Mouse (Mus musculus) liver, embryonic 14.5 days (tissue): ENCODE results near the gene Eif2b5. TPM values are rescaled to one million over a fixed set of nuclear protein-coding genes. Genes with fewer than 3 reads are reported as not detected.

Experiments used
- ATAC-seq: fragments of 200-750 bp; cut with Nextera tagmentation; 2 replicates; pipeline ENCODE4 v1.8.0; 2017; ENCODE audit warnings: moderate number of reproducible peaks, mild to moderate bottlenecking, moderate library complexity; ENCODE audit not compliant: insufficient read depth
- DNase-seq, 3 experiments: peaks; one replicate each; pipeline ENCODE4 v3.0.0-alpha.2; 2012 to 2013; ENCODE audit warnings: low read depth in 3 of 3, low spot score in 3 of 3
- H3K27ac ChIP-seq: fragments of 300-500 bp; sonication (generic); 2 replicates; pipeline ENCODE4 v1.5.1; 2014; ENCODE audit warnings: moderate library complexity, mild to moderate bottlenecking, control low read depth, inconsistent platforms
- H3K27me3 ChIP-seq: fragments of 300-500 bp; sonication (generic); 2 replicates; pipeline ENCODE4 v1.6.1; 2014; ENCODE audit warnings: mild to moderate bottlenecking, low read length, moderate library complexity; ENCODE audit not compliant: control insufficient read depth, insufficient read depth
- H3K36me3 ChIP-seq: fragments of 300-500 bp; sonication (generic); replicated peaks from 2 replicates; pipeline ENCODE4 v1.6.1; 2014; ENCODE audit warnings: low read depth; ENCODE audit not compliant: control insufficient read depth, insufficient read depth
- H3K4me1 ChIP-seq, 2 experiments: fragments of 200-500 bp in 1 of 2; fragments of 300-500 bp in 1 of 2; sonication (generic) in 1 of 2; replicated peaks; 2 replicates each; pipeline ENCODE4 v1.6.1; 2012 to 2014; ENCODE audit warnings: antibody characterized with exemption in 1 of 2, inconsistent platforms in 1 of 2, low read length in 1 of 2; ENCODE audit not compliant: control insufficient read depth in 2 of 2, insufficient read depth in 2 of 2
- H3K4me2 ChIP-seq: fragments of 300-500 bp; sonication (generic); 2 replicates; pipeline ENCODE4 v1.6.1; 2014; ENCODE audit warnings: low read depth, mild to moderate bottlenecking, control low read depth, moderate library complexity
- H3K4me3 ChIP-seq, 2 experiments: fragments of 200-500 bp in 1 of 2; fragments of 300-500 bp in 1 of 2; sonication (generic) in 1 of 2; 2 replicates each; pipeline ENCODE4 v1.5.1; 2012 to 2014; ENCODE audit warnings: low read depth in 2 of 2, low read length in 2 of 2, mild to moderate bottlenecking in 2 of 2, control low read depth in 1 of 2, inconsistent platforms in 1 of 2, moderate library complexity in 1 of 2; ENCODE audit not compliant: insufficient read depth in 1 of 2
- H3K9ac ChIP-seq: fragments of 300-500 bp; sonication (generic); replicated peaks from 2 replicates; pipeline ENCODE4 v1.6.1; 2014; ENCODE audit warnings: mild to moderate bottlenecking, control low read depth, moderate library complexity
- H3K9me3 ChIP-seq: fragments of 300-500 bp; sonication (generic); 2 replicates; pipeline ENCODE4 v1.6.1; 2016; ENCODE audit warnings: low read length, mixed read lengths; ENCODE audit not compliant: control insufficient read depth
- CTCF ChIP-seq: IDR thresholded peaks from 2 replicates; pipeline ENCODE4 v1.5.1; 2016; ENCODE audit warnings: antibody characterized with exemption, low read depth, control low read depth
- EP300 ChIP-seq: IDR thresholded peaks from 2 replicates; pipeline ENCODE4 v1.6.1; 2016; ENCODE audit warnings: antibody characterized with exemption, low read depth
- WGBS: fragments of 180-500 bp; shearing (Covaris S2); extraction: QIAGEN DNeasy Blood & Tissue Kit; methylation state at CpG from one replicate; pipeline ENCODE4 v1.1.7; 2014; ENCODE audit not compliant: insufficient replicate concordance; 5-methylcytosine and 5-hydroxymethylcytosine counted together
- polyA plus RNA-seq, 2 experiments: library from polyadenylated mRNA; depleted of rRNA in 1 of 2; stranded (reverse) in 1 of 2; unstranded in 1 of 2; fragments of >200 nt; fragmentation: Nextera tagmentation in 1 of 2; extraction: Ambion mirVana in 1 of 2; gene quantifications; 2 replicates each; pipeline versions ENCODE4 v1.2.1 to v1.2.3; 2012 to 2014

Gene Eif2b5
- polyA plus RNA-seq, 2 experiments: 23.3 to 39.0 TPM

DNA sequence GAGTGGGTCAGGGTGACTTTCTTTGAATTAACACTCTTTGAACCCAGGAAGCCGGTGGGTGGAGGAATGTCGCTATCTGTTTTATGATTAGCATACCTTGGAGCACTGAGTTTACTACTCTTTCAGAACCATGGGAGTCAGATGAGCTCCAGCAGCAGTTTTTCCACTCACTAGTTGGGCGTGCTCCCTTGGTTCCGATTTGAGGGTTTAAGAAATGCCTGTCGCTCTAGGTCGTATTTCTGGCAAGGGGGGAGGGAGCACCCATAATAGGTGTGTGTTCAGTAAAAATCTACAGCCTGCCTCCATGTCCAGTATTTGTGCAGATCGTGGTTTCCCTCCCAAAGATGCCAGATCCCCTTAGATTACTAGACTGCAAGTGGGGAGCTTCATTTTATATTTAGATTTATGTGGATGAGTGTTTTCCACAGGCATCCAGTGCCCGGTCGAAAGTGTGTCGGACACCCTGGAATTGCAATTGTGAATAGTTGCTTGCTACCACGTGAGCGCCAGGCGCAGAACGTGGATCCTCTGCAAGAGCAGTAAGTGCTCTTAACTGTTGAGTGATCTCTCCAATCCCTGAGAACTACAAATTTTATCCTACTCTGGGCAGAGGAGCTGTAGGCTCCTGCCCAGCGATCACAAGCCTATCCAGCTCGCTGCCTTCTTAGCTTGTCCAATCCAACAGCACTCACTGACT lies 489 bp upstream of the Eif2b5 start:
- TF ChIP-seq EP300: no peak
- no peak for TF ChIP-seq CTCF
- 14% methylated on average over 16 of the region's 16 CpGs for WGBS
- Histone ChIP-seq H3K4me2 (peak overlapping the region; percentile 83), H3K4me3 (peak overlapping the region; percentile 81 to 96), H3K9ac (peak overlapping the region; percentile 24), H3K36me3 (peaks cover 20% of the 10 kb centered on the region), H3K4me1 (peaks cover 4 to 18% of the 10 kb centered on the region in 2 experiments; a peak in 3 of 4 replicates), H3K9me3 (no peaks in the 10 kb centered on the region), H3K27ac (no peak overlapping the region), H3K27me3 (no peaks in the 10 kb centered on the region)
- ATAC-seq (no peak; the same call in 1 of the 2 replicates), DNase-seq (no peak)

DNA sequence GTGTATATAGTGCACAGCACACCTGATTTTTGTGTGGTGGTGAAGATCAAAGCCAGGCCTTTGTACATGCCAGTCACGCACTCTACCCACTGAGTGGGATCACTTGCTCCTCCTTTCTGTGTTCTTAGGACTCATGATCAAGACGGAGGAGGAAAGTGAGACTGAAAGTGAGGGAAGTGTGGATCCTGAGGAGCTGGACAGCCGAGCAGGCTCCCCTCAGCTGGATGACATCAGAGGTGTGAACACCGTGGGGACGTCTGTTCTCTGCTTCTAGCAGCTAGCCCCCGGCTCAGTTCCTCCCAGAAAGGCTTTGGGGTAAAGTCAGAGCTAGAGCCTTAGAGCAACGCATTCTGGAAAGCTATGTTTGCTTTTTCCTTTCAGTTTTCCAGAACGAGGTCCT lies 7.4 kb downstream of the Eif2b5 start:
- no peak overlapping the region for H3K4me3 ChIP-seq
- TF ChIP-seq EP300: no peak
- TF ChIP-seq CTCF: no peak
- H3K36me3 ChIP-seq: peaks cover 83% of the 10 kb centered on the region
- no peaks in the 10 kb centered on the region for H3K27me3 ChIP-seq
- H3K27ac ChIP-seq: no peak overlapping the region
- H3K4me1 ChIP-seq: no peaks in the 10 kb centered on the region
- no peak overlapping the region for H3K4me2 ChIP-seq
- ATAC-seq: no peak
- no peak for DNase-seq
- H3K9me3 ChIP-seq: no peaks in the 10 kb centered on the region
- 82% methylated on average over 8 of the region's 8 CpGs for WGBS
- no peak overlapping the region for H3K9ac ChIP-seq

DNA sequence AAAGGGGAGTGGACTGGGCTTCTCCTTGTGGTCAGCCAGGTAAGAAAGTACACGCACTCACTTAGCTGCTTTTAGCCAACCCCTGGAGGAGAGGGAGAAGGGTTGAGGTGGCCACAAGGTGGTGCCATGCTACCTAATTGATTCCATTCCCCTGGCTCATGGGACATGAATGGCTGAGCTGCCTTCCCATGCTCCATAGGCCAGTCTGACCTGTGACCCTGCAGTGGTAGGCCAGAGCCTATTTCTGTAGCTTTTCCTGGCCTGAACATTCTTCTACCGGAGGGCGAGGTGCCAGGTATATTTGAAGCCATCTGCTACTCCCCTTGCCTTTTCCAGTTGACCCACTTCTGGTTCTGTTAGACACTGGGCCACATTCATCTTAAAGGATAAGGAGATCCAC lies 10.7 kb downstream of the Eif2b5 start:
- Histone ChIP-seq H3K9me3 (no peaks in the 10 kb centered on the region), H3K36me3 (peaks cover 59% of the 10 kb centered on the region), H3K4me2 (no peak overlapping the region), H3K9ac (no peak overlapping the region), H3K27me3 (no peaks in the 10 kb centered on the region), H3K4me1 (no peaks in the 10 kb centered on the region), H3K27ac (no peak overlapping the region), H3K4me3 (no peak overlapping the region)
- WGBS: 75% methylated on average over 3 of the region's 3 CpGs
- ATAC-seq (peak; percentile 37; the same call in 1 of the 2 replicates), DNase-seq (no peak)
- TF ChIP-seq EP300 (no peak), CTCF (peak; percentile 76)

- no peak for ATAC-seq
- DNase-seq: no peak
- Histone ChIP-seq H3K36me3 (peaks cover 43% of the 10 kb centered on the region), H3K9me3 (no peaks in the 10 kb centered on the region), H3K27ac (no peak overlapping the region), H3K4me1 (no peaks in the 10 kb centered on the region), H3K4me3 (no peak overlapping the region), H3K27me3 (no peaks in the 10 kb centered on the region), H3K4me2 (no peak overlapping the region), H3K9ac (no peak overlapping the region)
- no peak for TF ChIP-seq EP300
- WGBS: 73% methylated on average over 7 of the region's 7 CpGs
Measured at GRCm38 (mm10) chr16:20511277-20511847, 12.7 kb downstream of the Eif2b5 start.

DNA sequence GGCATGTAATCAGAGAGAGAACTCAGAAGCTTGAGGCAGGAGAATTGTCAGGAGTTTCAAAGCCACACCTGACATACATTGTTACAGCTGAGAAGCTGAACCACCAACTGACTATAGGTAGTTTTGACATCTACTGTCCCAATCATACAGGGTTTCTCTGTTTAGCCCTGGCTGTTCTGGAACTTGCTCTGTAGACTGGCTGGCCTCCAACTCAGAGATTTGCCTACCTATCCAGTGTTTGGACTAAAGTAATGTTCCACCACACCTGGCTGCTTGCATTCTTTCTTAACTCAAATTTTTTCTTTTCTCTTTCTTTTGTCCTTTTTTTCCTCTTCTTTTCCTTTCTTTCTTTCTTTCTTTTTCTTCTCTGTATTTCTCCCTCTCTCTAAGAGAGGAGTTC lies 17.4 kb downstream of the Eif2b5 start:
- Histone ChIP-seq H3K4me3 (peak overlapping the region in 1 of 2 experiments; percentile 87; a peak in 2 of 4 replicates), H3K4me2 (peak overlapping the region; percentile 77), H3K27ac (peak overlapping the region; percentile 42; the same call in 1 of the 2 replicates), H3K9me3 (no peaks in the 10 kb centered on the region), H3K4me1 (peaks cover 5 to 9% of the 10 kb centered on the region in 2 experiments; a peak in 3 of 4 replicates), H3K36me3 (peaks cover 5% of the 10 kb centered on the region), H3K9ac (peak overlapping the region; percentile 88), H3K27me3 (no peaks in the 10 kb centered on the region)
- ATAC-seq (no peak), DNase-seq (no peak)
- TF ChIP-seq EP300: no peak
- TF ChIP-seq CTCF: no peak
